Mouse (Mus musculus): ENCODE measurements at regions not wholly inside any gene's neighbourhood (a gene's known extent, or its start where the extent isn't known, plus 50 kb on each side); places are given as distances from the start of the nearest gene placed in this dataset.
A peak's percentile ranks its signal among the peaks of the same experiment; 100 is the strongest.
"Not testable (repeated sequence)": the region's sequence is repeated elsewhere in the genome, so short reads cannot be mapped to it uniquely, and the experiment has no call there.

DNA sequence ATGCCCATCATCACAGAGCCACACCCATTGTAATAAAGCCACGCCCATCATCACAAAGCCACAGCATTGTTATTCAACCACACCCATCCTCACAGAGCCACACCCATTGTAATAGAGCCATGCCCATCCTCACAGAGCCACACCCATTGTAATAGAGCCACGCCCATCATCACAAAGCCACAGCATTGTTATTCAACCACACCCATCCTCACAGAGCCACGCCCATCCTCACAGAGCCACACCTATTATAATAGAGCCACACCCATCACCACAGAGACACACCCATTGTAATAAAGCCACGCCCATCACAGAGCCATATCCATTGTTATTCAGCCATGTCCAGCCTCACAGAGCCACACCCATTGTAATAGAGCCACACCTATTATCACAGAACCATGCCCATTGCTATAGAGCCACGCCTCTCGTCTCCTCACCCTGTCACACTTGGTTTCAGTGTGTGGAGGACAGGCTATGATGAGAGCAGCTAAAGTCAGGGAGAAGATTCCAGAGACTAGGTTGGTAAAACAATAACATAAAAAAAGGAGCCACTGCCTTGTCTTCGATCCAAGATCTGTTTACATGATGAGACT is 85.6 kb downstream of the Gxylt1 start:
- DNase-seq (ENCODE audit: low read depth, low spot score), result no peak

DNA sequence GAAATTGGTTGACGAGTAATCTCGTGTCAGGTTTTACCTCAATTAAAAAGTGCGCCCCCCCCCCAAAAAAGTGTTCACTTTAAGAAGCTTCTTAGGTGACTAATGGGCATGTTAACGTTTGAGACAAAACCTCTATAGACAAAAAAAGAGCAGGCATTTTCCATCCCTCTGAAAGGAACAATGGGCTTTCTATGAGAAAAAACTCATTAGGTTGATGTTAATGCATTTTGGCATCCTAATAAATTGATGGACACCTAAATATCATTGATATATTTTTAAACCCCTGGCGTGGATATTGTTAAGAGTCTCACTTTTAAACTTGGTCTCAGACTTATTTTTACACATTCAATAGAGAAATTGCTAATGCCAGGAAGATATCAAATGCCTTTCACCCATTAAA is 98.8 kb downstream of the Gxylt1 start:
- no peak for DNase-seq (ENCODE audit: low read depth, low spot score)

GRCm38 (mm10) chr15:93168784-93169183 is 106.2 kb downstream of the Gxylt1 start:
- no peak for DNase-seq (ENCODE audit: low read depth, low spot score)

DNA sequence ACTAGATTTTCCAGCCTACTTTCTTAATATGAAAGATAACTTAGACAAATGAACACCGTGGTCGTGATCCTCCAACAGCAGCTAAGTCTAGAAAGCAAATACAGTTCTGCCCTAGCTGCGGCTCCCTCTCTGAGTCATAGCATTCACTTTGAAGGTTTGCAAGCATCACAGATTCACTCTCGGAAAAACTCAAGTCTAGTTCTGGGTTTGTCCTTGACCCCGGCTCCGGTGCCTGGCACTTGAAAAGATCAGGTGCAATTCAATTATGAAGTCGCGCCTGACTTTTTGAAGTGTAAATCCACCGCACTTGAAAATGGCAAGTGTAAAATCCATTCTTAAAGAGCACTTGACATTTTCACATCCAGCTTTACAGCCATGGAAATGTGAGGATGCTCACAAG is 107.5 kb downstream of the Gxylt1 start:
- DNase-seq (ENCODE audit: low read depth, low spot score), result no peak

DNA sequence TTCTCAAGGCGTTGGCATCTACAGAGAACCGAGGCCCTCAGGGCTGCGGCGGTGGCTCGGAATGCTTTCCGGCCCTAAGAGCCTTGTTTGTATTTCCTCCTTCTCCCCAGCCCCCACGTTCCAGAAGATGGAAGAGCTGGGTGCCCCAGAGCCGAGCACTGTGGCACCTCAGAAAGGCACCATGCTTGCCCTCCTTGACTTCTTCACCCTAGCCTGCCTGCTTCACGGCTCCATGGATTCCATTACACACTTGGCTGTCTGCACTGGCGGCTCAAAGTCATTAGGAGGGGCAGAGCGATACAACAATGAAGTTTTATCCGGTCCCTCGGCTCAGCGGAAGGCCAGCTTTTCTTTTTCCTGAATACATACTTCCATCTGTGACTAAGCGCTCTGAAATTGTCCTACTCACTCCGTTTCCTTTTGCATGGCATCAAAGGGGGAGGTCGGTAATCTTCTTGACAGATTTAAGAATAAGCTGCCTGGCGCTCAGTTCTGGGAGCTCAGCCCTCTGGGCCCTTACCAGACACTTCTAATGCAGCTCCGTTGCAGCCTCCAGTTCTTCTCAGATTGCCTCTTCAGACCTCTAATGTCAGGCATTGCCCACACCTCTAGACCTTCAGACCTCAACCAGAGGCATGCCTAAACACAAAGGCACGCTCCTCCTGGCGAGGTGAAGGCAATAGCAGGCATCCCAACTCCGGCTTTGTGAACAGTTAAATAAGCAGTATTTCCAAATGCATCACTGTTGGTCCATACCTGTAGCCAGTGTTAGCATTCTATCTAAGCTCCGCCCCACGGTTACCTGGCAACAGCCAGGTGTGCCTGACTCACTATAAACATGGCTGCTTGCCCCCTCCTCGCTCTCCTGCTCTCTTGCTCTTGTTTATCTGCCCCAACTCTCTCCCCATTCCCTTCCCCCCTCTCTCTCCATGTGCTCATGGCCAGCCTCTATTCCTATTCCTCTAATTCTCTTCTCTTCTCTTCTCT is 112.8 kb downstream of the Gxylt1 start:
- peak; percentile 21 for DNase-seq (ENCODE audit: low read depth, low spot score)

DNA sequence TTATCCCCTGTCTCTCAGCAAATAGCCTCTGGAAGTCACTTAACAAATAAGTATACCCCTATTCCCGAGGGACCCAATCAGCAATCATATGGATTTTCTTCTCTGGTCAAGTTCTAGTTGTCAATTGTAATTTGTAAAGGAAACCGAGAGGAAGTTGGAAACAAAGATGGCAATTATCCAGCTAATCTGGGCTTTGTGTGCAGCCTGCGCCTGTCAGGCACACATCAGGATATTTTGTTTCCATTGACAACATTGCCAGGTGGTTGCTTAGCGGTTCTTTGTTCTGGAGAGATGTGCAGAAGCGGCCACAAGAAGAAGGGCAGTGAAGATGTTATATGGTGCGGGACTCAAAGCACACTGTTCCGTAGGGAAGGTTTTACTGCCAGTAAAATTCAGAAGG is 113.7 kb downstream of the Gxylt1 start:
- DNase-seq (ENCODE audit: low read depth, low spot score), result no peak

GRCm38 (mm10) chr15:93155756-93156155 is 119.2 kb downstream of the Gxylt1 start:
- DNase-seq (ENCODE audit: low read depth, low spot score), result no peak

GRCm38 (mm10) chr15:93154022-93154421 is 121.0 kb downstream of the Gxylt1 start:
- DNase-seq (ENCODE audit: low read depth, low spot score), result no peak

GRCm38 (mm10) chr15:93144899-93145298 is 130.1 kb downstream of the Gxylt1 start:
- DNase-seq (ENCODE audit: low read depth, low spot score), result no peak

DNA sequence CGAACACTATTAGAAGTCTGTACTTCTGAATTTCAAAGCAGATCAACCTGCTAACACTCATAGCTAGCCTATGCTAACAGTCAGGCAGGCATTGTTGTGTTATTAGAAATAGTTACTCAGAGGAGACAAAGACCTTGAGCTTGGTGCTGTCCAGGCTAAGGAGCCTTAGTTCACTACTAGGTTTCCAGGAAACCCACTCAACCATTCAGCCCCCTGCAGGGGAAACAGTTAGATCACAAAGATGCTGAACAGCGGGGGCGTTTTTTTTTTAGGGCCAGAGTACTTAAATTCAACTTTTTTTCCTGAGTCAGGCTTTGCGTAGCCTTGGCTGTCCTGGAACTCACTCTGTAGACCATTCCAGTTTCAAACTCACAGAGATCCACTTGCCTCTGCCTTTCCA is 130.7 kb downstream of the Gxylt1 start:
- no peak for DNase-seq (ENCODE audit: low read depth, low spot score)

DNA sequence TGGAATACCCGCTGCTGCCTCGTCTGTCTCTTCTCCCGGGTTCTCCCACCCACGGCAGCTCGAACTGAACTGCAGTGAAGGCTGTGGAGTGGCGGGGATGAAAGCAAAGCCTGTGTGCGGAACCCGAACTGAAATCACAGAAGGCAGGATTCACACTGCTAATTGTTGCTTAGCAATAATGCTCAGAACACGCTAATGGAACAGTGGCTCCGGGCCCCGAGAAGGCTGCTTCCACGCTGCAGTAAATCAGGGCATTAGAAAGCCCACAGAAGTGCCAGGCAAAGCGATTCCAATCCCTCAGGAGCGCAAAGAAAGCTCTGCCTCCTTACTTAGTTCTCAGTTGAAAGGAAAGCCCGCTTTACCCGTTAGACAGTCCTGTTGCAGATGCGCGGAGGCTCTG is 141.6 kb downstream of the Gxylt1 start:
- no peak for DNase-seq (ENCODE audit: low read depth, low spot score)

GRCm38 (mm10) chr15:93131056-93131455 is 143.9 kb downstream of the Gxylt1 start:
- no peak for DNase-seq (ENCODE audit: low read depth, low spot score)

DNA sequence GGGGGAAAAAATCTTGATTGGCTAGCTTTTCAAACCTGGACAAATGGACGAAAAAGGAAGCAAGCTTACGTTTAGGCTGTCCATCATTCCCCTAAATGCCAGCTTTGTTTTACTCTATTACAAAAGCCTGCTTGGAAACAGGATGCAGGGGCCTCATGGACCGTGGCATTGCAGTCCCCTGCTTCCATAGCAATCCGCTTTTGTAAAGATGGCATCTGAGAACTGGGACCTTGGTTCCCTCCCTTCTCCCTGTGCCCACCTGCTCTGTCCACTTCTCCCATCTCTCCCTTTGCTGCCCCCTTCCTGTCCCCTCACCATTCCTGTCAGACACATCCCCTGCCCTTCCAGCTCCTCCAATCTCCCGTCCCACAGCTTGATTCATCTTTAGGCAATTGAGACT is 149.7 kb downstream of the Gxylt1 start:
- no peak for DNase-seq (ENCODE audit: low read depth, low spot score)

DNA sequence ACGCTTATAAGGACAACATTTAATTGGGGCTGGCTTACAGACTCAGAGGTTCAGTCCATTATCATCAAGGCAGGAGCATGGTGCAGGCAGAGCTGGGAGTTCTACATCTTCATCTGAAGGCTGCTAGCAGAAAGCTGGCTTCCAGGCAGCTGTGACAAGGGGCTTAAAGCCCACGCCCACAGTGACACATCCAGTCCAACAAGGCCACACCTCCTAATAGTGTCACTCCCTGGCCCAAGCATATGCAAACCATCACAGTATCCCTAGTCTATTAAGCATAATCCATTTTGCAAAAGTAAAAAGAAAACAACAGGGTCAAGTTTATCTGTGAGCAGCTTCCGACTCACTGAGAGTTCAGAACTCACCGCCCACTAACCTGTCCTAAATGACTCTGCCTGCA is 153.8 kb downstream of the Gxylt1 start:
- DNase-seq (ENCODE audit: low read depth, low spot score), result no peak

DNA sequence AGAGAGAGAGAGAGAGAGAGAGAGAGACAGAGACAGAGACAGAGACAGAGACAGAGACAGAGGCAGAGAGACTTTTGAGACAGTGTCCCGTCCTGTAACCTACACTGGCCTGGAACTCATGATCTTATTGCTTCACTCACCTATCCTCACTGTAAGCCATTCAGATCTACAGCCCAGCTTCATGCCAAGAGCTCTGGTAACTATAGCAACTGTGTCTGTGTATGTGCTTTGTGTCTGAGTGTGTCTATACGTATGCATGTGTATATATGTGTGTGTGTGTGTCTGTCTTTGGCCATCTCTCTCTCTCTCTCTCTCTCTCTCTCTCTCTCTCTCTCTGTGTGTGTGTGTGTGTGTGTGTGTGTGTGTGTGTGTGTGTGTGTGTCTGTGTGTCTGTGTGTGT is 157.2 kb downstream of the Gxylt1 start:
- DNase-seq (ENCODE audit: low read depth, low spot score), result not testable (repeated sequence)

- peak; percentile 9 for DNase-seq (ENCODE audit: low read depth, low spot score)
Observed at GRCm38 (mm10) chr15:93115674-93116102, 159.3 kb downstream of the Gxylt1 start.

- no peak for DNase-seq (ENCODE audit: low read depth, low spot score)
Observed at GRCm38 (mm10) chr15:93104936-93105335, 170.0 kb downstream of the Gxylt1 start.

GRCm38 (mm10) chr15:93103426-93103825 is 171.6 kb downstream of the Gxylt1 start:
- no peak for DNase-seq (ENCODE audit: low read depth, low spot score)

DNA sequence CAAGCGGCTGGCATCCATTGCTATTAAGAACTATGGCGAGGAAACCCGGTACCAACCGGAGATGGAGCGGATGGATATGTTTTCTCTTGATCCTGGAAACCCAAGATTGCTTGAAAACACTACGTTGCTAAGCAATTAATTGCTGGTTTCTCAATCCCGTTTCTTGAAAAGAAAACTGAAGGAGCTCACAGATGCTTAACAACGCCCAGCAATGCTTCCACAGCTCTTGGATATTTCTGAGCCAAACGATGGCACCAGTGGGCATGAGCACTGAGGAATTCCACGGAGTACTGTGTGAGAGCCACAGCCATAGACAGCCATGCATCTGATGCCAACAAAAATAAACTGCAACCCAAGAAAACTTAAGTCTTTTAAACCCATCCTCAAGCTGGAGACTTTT is 173.1 kb downstream of the Gxylt1 start:
- DNase-seq (ENCODE audit: low read depth, low spot score), result no peak

- no peak for DNase-seq (ENCODE audit: low read depth, low spot score)
Observed at GRCm38 (mm10) chr15:93100837-93101236, 174.1 kb downstream of the Gxylt1 start.

DNA sequence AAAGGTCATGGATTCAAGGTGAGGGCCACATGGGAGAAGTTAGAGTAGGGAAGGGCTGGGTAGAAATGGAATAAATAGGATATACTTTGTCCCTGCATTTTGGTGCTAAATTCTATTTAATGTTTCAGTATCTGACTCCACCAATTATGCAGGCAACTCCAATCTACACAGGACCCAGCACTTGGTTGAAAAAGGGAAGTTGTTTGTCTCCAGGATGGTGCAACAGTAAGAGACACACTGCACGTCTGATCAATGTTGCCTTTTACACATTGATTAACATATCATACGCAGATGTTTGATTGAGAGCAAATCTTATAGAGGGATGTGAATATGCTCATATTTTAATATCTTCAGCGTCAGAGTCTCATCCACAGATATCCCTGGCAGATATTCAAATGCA is 175.1 kb downstream of the Gxylt1 start:
- DNase-seq (ENCODE audit: low read depth, low spot score), result no peak

GRCm38 (mm10) chr15:93096335-93096734 is 178.6 kb downstream of the Gxylt1 start:
- DNase-seq (ENCODE audit: low read depth, low spot score), result no peak

GRCm38 (mm10) chr15:93095224-93095623 is 179.8 kb downstream of the Gxylt1 start:
- DNase-seq (ENCODE audit: low read depth, low spot score), result no peak

Data from retina, postnatal 7 days (tissue).